Mouse (Mus musculus) CH12.LX (cell line): ENCODE results near the gene Stat5b.

Experiments
- CTCF ChIP-seq, 2 experiments: IDR thresholded peaks in 1 of 2; conservative IDR thresholded peaks in 1 of 2; 2 replicates each; pipeline ENCODE4 v1.5.1; 2011 to 2012; ENCODE audit warnings: low read depth in 2 of 2, low read length in 2 of 2, improper control_type of control experiment in 1 of 2, inconsistent platforms in 1 of 2, mild to moderate bottlenecking in 1 of 2, moderate library complexity in 1 of 2
- HCFC1 ChIP-seq: IDR thresholded peaks from 2 replicates; pipeline ENCODE4 v1.6.1; 2012; ENCODE audit warnings: low read depth, mild to moderate bottlenecking, inconsistent platforms, low read length, improper control_type of control experiment
- MAFK ChIP-seq: IDR thresholded peaks from 2 replicates; pipeline ENCODE4 v1.6.1; 2011; ENCODE audit warnings: low read length, improper control_type of control experiment; ENCODE audit not compliant: insufficient replicate concordance
- MAX ChIP-seq: IDR thresholded peaks from 2 replicates; pipeline ENCODE4 v1.6.1; 2011; ENCODE audit warnings: low read length, improper control_type of control experiment
- POLR2A ChIP-seq: IDR thresholded peaks from 2 replicates; pipeline ENCODE4 v1.6.1; 2011; ENCODE audit warnings: low read depth, mild to moderate bottlenecking, improper control_type of control experiment, low read length

- TF ChIP-seq MAFK: no peak
- no peak for TF ChIP-seq CTCF (conservative IDR thresholded peaks at IDR 0.05 in 1 of 2, IDR thresholded peaks at IDR 0.05 in 1 of 2; ENCODE audit: low read depth in 2 of 2, low read length in 2 of 2)
- no peak for TF ChIP-seq POLR2A
- no peak for TF ChIP-seq HCFC1
- no peak for TF ChIP-seq MAX
Observed at GRCm38 (mm10) chr11:100741348-100741747, 109.2 kb downstream of the Stat5b start.
